Comparison of ENCODE assay signal across 12 mouse cellular contexts in genomic region chr10:79106325-79107282, GRCm38 (mm10). TPM values are rescaled to one million over a fixed set of nuclear protein-coding genes. Genes with fewer than 3 reads are reported as not detected.
DNase-seq lines count a peak whose midpoint lies in the region; ATAC-seq and TF ChIP-seq lines count a peak whose summit lies in the region.
"Had no signal": no experiment of that assay in that cellular context is flagged by ENCODE, and none has a peak within 500 bp of the region (broad histone marks: within the 10 kb centered on the region; RNA-seq: fewer than 3 reads in every experiment).

No protein-coding gene starts in this region.

- ATAC-seq in heart, embryonic 15.5 days (replicated peaks; ENCODE audit: insufficient number of reproducible peaks, insufficient read depth, low FRiP score, low read depth) = no peak
- ATAC-seq in kidney, postnatal 0 days (replicated peaks; ENCODE audit: low FRiP score, low read depth) = no peak
- no peak for ATAC-seq in neural tube, embryonic 11.5 days (ENCODE audit: insufficient read depth, low FRiP score, low TSS enrichment)

- no peaks in the 10 kb centered on the region for H3K27me3 ChIP-seq in heart, embryonic 15.5 days
- H3K27me3 ChIP-seq in spleen, adult 2 months (ENCODE audit: control insufficient read depth, insufficient read depth, low read length) = no peaks in the 10 kb centered on the region
- H3K27me3 ChIP-seq in kidney, postnatal 0 days (ENCODE audit: insufficient read depth, low read length) = no peaks in the 10 kb centered on the region
- no peaks in the 10 kb centered on the region for H3K27me3 ChIP-seq in neural tube, embryonic 11.5 days (ENCODE audit: control insufficient read depth, insufficient read depth, low read length)
- H3K27me3 ChIP-seq: hindbrain, embryonic 12.5 days had no signal

- H3K9me3 ChIP-seq in heart, embryonic 15.5 days (replicated peaks) = no peaks in the 10 kb centered on the region
- H3K9me3 ChIP-seq in kidney, postnatal 0 days (replicated peaks; ENCODE audit: low read length) = no peaks in the 10 kb centered on the region
- H3K9me3 ChIP-seq in neural tube, embryonic 11.5 days (ENCODE audit: control insufficient read depth, low read length) = no peaks in the 10 kb centered on the region
- H3K9me3 ChIP-seq: hindbrain, embryonic 12.5 days had no signal

- H3K36me3 ChIP-seq in heart, embryonic 15.5 days = no peaks in the 10 kb centered on the region
- no peaks in the 10 kb centered on the region for H3K36me3 ChIP-seq in spleen, adult 2 months (ENCODE audit: control insufficient read depth, insufficient read depth, low read length)
- no peaks in the 10 kb centered on the region for H3K36me3 ChIP-seq in kidney, postnatal 0 days (ENCODE audit: insufficient read depth, low read length)
- no peaks in the 10 kb centered on the region for H3K36me3 ChIP-seq in neural tube, embryonic 11.5 days (ENCODE audit: control insufficient read depth, insufficient read depth, low read length)
- H3K36me3 ChIP-seq: hindbrain, embryonic 12.5 days had no signal

- TF ChIP-seq POLR2A in spleen, adult 2 months (IDR thresholded peaks at IDR 0.05; ENCODE audit: low read depth, low read length) = no peak

- H3K4me3 ChIP-seq in heart, embryonic 15.5 days = no peak overlapping the region
- H3K4me3 ChIP-seq in spleen, adult 2 months (ENCODE audit: extremely low read depth, insufficient read depth, insufficient read length) = no peak overlapping the region; the same call in 1 of the 2 replicates
- H3K4me3 ChIP-seq in kidney, postnatal 0 days (replicated peaks; ENCODE audit: low read depth, low read length) = no peak overlapping the region
- no peak overlapping the region for H3K4me3 ChIP-seq in neural tube, embryonic 11.5 days (ENCODE audit: low read depth, low read length)
- H3K4me3 ChIP-seq: hindbrain, embryonic 12.5 days had no signal

- no peak overlapping the region for H3K9ac ChIP-seq in heart, embryonic 15.5 days
- no peak overlapping the region for H3K9ac ChIP-seq in kidney, postnatal 0 days (ENCODE audit: low read depth, low read length)
- H3K9ac ChIP-seq in neural tube, embryonic 11.5 days (ENCODE audit: low read length) = no peak overlapping the region
- H3K9ac ChIP-seq: hindbrain, embryonic 12.5 days had no signal

- 31% methylated on average over 8 of the region's 8 CpGs for WGBS in heart, embryonic 15.5 days
- WGBS in spleen, adult 2 months = 74% methylated on average over 8 of the region's 8 CpGs
- 64% methylated on average over 8 of the region's 8 CpGs for WGBS in kidney, postnatal 0 days
- 74% methylated on average over 8 of the region's 8 CpGs for WGBS in neural tube, embryonic 11.5 days

- DNase-seq in heart, adult 8-10 months (ENCODE audit: low spot score) = no peak
- DNase-seq in spleen, adult 2 months (ENCODE audit: low read depth in 1 of 2, low spot score in 2 of 2) = no peak
- DNase-seq in spleen, adult 12 weeks (ENCODE audit: low spot score) = no peak
- DNase-seq in kidney, postnatal 0 days (ENCODE audit: low spot score) = peak; percentile 69
- DNase-seq in neural tube, embryonic 11.5 days (ENCODE audit: low spot score) = peak; percentile 17
- no peak for DNase-seq in layer of hippocampus, adult 8-10 months (ENCODE audit: low spot score in 2 of 2)
- DNase-seq in urinary bladder, postnatal 25 days (ENCODE audit: low spot score) = no peak

- TF ChIP-seq CTCF in spleen, adult 2 months (IDR thresholded peaks at IDR 0.05; ENCODE audit: extremely low read depth, insufficient read depth, insufficient read length, insufficient replicate concordance) = no peak
- no peak for TF ChIP-seq CTCF in kidney, postnatal 0 days (IDR thresholded peaks at IDR 0.05; ENCODE audit: low read depth)

- H3K4me2 ChIP-seq in heart, embryonic 15.5 days = no peak overlapping the region
- H3K4me2 ChIP-seq in kidney, postnatal 0 days (ENCODE audit: low read length) = no peak overlapping the region
- no peak overlapping the region for H3K4me2 ChIP-seq in neural tube, embryonic 11.5 days (ENCODE audit: low read depth)
- H3K4me2 ChIP-seq: hindbrain, embryonic 12.5 days had no signal

- peaks cover 10% of the 10 kb centered on the region for H3K4me1 ChIP-seq in heart, embryonic 15.5 days (replicated peaks)
- no peaks in the 10 kb centered on the region for H3K4me1 ChIP-seq in spleen, adult 2 months (ENCODE audit: control insufficient read depth, insufficient read depth, insufficient read length)
- H3K4me1 ChIP-seq in kidney, postnatal 0 days (replicated peaks; ENCODE audit: insufficient read depth, low read length) = peaks cover 7% of the 10 kb centered on the region; the same call in 1 of the 2 replicates
- no peaks in the 10 kb centered on the region for H3K4me1 ChIP-seq in neural tube, embryonic 11.5 days (ENCODE audit: control insufficient read depth, insufficient read depth, low read length)
- H3K4me1 ChIP-seq: hindbrain, embryonic 12.5 days had no signal

- peak overlapping the region; percentile 25 for H3K27ac ChIP-seq in heart, embryonic 15.5 days
- H3K27ac ChIP-seq in spleen, adult 2 months (ENCODE audit: insufficient read depth, low read length) = peak overlapping the region; percentile 15; the same call in 1 of the 2 replicates
- H3K27ac ChIP-seq in kidney, postnatal 0 days = 0 out of 2 replicates have a peak overlapping the region, but pooled peaks have one; percentile 25
- H3K27ac ChIP-seq in neural tube, embryonic 11.5 days (ENCODE audit: low read depth, low read length) = no peak overlapping the region
- H3K27ac ChIP-seq: hindbrain, embryonic 12.5 days had no signal

RNA-seq across cellular contexts. Expression of gene 2610008E11Rik, which starts 9.2 kb away (rescaled TPM):
- 14.8 and 16.2 TPM in 2 replicates for polyA plus RNA-seq in heart, embryonic 15.5 days (2015; fragmentation: Nextera tagmentation; extraction: Ambion mirVana)
- 10 to 100 TPM; 11.5 to 13.3 (median 12.3) TPM for total RNA-seq in heart, adult 8-10 months (2022)
- 0.84 and 0.94 TPM in 2 replicates for polyA plus RNA-seq in spleen, adult 2 months (2012; rRNA removed)
- polyA plus RNA-seq in kidney, postnatal 0 days (2015; fragmentation: Nextera tagmentation; extraction: Ambion mirVana) = 18.8 and 19.6 TPM in 2 replicates
- polyA plus RNA-seq in neural tube, embryonic 11.5 days (2014; fragmentation: Nextera tagmentation; extraction: Ambion mirVana) = 42.8 and 43.7 TPM in 2 replicates
- total RNA-seq in layer of hippocampus, adult 8-10 months (2022) = 10 to 100 TPM; 20.9 to 27.7 (median 24.3) TPM

RNA-seq across cellular contexts. Expression of gene Vmn2r80, which starts 42.0 kb away (rescaled TPM):
- polyA plus RNA-seq in heart, embryonic 15.5 days (2015; fragmentation: Nextera tagmentation; extraction: Ambion mirVana) = not detected in 2 replicates
- total RNA-seq in heart, adult 8-10 months (2022) = not detected
- polyA plus RNA-seq in spleen, adult 2 months (2012; rRNA removed) = not detected in 2 replicates
- polyA plus RNA-seq in kidney, postnatal 0 days (2015; fragmentation: Nextera tagmentation; extraction: Ambion mirVana) = not detected in 2 replicates
- not detected in 2 replicates for polyA plus RNA-seq in neural tube, embryonic 11.5 days (2014; fragmentation: Nextera tagmentation; extraction: Ambion mirVana)
- not detected for total RNA-seq in layer of hippocampus, adult 8-10 months (2022)
- total RNA-seq: left cerebral cortex, postnatal 10 days had no signal
- polyA plus RNA-seq: brain, embryonic 14.5 days; hindbrain, embryonic 12.5 days; neural tube, embryonic 14.5 days had no signal

Comparison
In these comparisons a context has a peak if more than half of its experiments do, and no peak if none do; other contexts are left out.
1. DNase-seq: peak in kidney, postnatal 0 days (single experiment) and neural tube, embryonic 11.5 days (single experiment); none in heart, adult 8-10 months (single experiment), spleen, adult 2 months (0 of 2), spleen, adult 12 weeks (single experiment), layer of hippocampus, adult 8-10 months (0 of 2) and urinary bladder, postnatal 25 days (single experiment).